Mouse (Mus musculus): Measurements from ENCODE around the gene Cog8.

DNA sequence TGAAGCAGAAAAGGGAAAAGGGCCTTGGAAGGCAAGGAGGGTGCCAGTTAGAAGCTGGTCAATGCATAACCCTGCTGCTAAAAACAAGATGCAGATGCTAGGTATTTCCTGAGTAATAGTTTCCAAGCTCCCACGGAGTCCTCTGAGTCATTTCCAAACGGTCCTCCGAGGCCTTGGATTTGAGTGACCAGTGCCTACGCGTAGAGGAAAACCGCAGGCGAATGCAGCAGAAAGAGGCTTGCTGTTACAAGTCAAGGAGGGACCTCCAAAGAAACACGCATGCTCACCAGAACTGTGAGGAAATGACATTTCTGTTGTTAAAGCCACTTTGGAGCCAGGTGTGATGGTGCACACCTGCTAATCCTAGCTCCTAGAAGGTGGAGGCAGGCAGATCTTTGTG lies 33.0 kb downstream of the Cog8 start:
- TF ChIP-seq CTCF (IDR thresholded peaks at IDR 0.05; ENCODE audit: borderline replicate concordance, extremely low read depth, insufficient read depth, insufficient read length) (no peak), POLR2A (IDR thresholded peaks at IDR 0.05; ENCODE audit: borderline replicate concordance, extremely low read depth, insufficient read depth, insufficient read length, poor library complexity, severe bottlenecking) (no peak)
